Mouse (Mus musculus): Measurements from ENCODE around the gene C1qtnf5. TPM values are rescaled to one million over a fixed set of nuclear protein-coding genes. Genes with fewer than 3 reads are reported as not detected.

The C1qtnf5 gene
- 10 to 100 TPM; 22.9 to 25.7 TPM for total RNA-seq (2021)
- long read RNA-seq, experiment 1, transcript C1qtnf5-204 (3 exons, 1,365 nt) = major isoform, 13 of 20 reads
- long read RNA-seq, experiment 1, partial matches to known transcripts = 0 of 20 reads
- long read RNA-seq, experiment 1, other reads (novel, unspliced or antisense) = 0 of 20 reads
- long read RNA-seq, experiment 2, transcript C1qtnf5-204 (3 exons, 1,365 nt) = major isoform, 15 of 25 reads
- long read RNA-seq, experiment 2, transcript C1qtnf5-205 (3 exons, 640 nt) = minor isoform, 5 of 25 reads
- long read RNA-seq, experiment 2, partial matches to known transcripts = 0 of 25 reads
- long read RNA-seq, experiment 2, other reads (novel, unspliced or antisense) = 3 of 25 reads

DNA sequence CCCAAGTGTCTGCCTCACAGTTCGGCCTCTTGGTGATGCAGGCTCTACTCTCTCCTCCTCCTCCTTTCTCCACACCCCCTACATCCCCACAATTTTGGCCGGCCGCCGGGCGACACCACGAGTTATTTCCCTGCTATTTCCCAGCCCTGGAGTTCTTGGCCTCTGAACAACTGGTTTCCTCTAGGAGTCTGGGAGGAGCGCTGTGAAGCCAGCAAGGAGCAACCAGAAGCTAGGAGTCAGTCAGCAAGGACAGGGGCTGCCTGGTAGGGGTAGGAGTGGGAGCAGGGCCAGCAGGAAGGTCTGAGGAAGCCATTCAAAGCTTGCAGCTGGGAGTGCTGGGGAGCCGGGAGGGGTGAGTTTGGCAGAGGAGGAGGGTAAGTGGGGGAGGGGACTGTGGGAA lies at the start of gene C1qtnf5:
TSS of gene C1qtnf5 (plus strand) at position 136 of the 400 bp plus-strand sequence.
- DNase-seq = peak; percentile 94
- intact Hi-C loops (cut with DNase I; ENCODE audit: low total_unique reads) = no loop called here

GRCm38 (mm10) chr9:44058606-44059005 lies 48.4 kb upstream of the C1qtnf5 start:
- DNase-seq = no peak
- intact Hi-C loops (cut with DNase I; ENCODE audit: low total_unique reads) = no loop called here

GRCm38 (mm10) chr9:44065177-44065576 lies 41.9 kb upstream of the C1qtnf5 start:
- intact Hi-C loops (cut with DNase I; ENCODE audit: low total_unique reads) = no loop called here
- DNase-seq = no peak

DNA sequence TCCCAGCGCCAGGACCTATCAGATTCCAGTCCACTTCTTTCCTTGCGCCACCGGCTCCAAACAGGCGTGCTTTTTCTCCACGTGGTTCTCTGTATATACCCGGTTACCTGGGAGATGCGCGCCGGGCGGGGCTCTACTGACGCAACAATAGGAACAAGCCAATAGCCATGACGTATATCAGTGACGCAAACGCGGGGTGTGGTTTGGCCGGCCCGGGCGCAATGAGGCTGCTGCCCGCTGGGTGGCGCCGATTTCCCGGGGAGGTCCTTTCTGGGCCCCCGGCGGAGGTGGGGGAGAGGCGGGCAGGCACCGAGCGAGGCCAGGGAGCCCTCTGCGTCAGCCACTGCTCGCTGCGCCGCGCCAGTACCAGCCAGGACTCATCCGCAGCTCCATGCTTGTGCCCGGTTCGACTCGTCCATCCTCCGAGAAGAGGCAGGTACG lies 40.2 kb upstream of the C1qtnf5 start, which contains the start of gene Usp2:
TSS of gene Usp2 (plus strand) at position 237 of the 441 bp plus-strand sequence.
- DNase-seq = peak; percentile 98
- intact Hi-C loops (cut with DNase I; ENCODE audit: low total_unique reads) = no loop called here

DNA sequence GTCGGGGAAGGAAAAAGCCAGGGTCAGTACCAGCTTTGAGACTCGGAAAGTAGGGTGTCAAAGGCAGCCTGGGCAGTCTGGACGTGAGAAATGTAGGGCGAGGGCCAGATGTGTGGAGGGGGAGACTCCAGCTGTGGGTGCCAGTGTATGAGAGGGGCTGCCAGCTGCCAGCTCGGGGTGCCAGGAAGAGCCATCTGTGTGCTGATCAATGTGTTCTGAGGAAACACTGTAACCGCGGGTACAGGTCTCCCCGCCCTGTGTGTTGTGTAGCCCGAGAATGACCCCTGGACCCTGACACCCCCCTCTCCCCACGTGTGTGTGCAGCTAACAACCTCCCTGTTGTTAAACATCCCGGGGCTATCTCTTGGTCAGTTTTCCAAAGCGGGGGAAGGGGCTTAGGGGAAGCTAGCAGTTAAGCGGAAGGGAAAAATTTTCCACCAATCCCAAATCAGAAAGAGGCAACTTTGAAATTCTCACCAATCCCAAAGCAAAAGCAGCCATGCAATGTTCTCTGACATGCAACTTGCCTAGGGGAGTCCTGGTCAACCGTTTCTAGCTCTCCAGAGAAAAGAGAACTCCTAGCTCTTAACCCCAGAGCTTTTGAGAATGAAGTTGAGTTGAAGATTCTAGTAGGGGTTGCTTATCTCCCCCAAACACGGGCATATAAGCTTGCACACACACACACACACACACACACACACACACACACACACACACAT lies 39.6 kb upstream of the C1qtnf5 start:
- intact Hi-C loops (cut with DNase I; ENCODE audit: low total_unique reads) = no loop called here
- DNase-seq = no peak

GRCm38 (mm10) chr9:44067960-44068330 lies 39.1 kb upstream of the C1qtnf5 start:
- intact Hi-C loops (cut with DNase I; ENCODE audit: low total_unique reads) = no loop called here
- DNase-seq = no peak

- no peak for DNase-seq
- intact Hi-C loops (cut with DNase I; ENCODE audit: low total_unique reads) = no loop called here
Observed at GRCm38 (mm10) chr9:44069252-44069651, 37.8 kb upstream of the C1qtnf5 start.

DNA sequence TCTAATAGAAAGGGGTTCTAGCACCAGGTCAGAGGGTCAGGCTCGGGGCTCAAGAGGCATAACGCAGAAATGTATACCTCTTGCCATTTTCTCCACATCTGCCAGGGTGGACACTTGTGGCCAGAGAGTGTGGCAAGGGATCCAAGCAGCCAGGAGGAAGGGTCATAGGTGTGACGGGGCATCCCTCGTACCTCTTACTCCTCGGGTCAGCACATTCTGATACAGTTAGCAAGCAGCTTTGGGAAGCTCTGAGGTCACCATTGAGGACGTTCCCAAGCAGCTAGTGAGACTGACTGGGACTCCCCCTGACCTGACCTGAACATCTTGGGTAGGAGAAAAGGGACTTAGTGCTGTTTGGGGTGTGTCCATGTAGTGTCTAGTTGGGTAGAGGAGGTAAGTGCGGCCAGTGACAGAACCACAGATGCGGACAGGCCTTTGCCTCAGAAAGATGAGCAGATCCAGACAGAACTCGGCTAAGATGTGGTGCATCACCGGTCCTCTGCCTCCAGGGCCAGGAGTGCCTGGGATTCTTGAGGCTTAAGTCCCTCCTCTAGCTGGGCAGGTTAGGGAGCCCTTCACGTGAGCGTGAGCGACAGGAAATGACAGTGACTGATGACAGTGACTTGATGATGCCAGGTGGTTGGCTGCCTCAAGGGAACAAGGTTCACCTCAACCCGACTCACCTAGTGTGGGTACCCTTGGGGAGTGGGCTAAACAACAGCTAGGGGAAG lies 36.8 kb upstream of the C1qtnf5 start:
- DNase-seq = no peak
- intact Hi-C loops (cut with DNase I; ENCODE audit: low total_unique reads) = no loop called here

- DNase-seq = no peak
- intact Hi-C loops (cut with DNase I; ENCODE audit: low total_unique reads) = no loop called here
Observed at GRCm38 (mm10) chr9:44070844-44071231, 36.2 kb upstream of the C1qtnf5 start.

DNA sequence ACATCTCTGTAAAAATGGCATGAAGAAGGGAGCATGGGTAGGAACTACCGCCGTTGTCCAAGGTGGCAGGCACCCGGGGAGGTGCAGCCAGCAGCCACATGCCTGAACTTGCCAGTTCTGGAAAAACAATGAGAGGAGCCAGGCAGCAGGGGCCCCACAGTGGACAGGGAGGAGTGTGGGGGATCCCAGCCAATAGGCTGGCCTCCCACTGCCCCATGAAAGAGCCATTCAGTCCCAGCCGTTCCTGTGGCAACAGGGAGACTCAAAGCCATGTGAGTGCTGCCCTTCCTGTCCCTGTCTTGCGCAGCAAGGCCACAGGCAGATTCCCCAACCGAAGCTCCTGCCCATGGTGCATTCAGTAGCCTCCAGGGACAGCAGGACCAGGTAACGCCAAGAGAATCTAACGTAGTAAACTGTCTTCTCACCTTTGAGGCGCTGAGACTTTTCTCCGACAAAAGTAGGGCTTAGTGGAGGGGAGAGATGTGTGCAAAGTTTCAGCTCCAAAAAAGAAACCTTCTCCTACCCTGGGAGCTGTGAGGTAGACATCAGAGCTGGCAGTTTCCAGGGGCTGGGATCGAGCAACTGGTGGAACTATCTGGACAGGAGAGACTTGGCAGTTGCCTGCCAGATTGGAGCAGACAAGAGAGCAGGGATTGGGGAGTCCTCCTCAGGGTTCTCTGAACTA lies 35.0 kb upstream of the C1qtnf5 start:
- intact Hi-C loops (cut with DNase I; ENCODE audit: low total_unique reads) = no loop called here
- no peak for DNase-seq

- DNase-seq = peak; percentile 63
- intact Hi-C loops (cut with DNase I; ENCODE audit: low total_unique reads) = no loop called here
Observed at GRCm38 (mm10) chr9:44072599-44072915, 34.5 kb upstream of the C1qtnf5 start.

GRCm38 (mm10) chr9:44073115-44073514 lies 33.9 kb upstream of the C1qtnf5 start:
- no peak for DNase-seq

DNA sequence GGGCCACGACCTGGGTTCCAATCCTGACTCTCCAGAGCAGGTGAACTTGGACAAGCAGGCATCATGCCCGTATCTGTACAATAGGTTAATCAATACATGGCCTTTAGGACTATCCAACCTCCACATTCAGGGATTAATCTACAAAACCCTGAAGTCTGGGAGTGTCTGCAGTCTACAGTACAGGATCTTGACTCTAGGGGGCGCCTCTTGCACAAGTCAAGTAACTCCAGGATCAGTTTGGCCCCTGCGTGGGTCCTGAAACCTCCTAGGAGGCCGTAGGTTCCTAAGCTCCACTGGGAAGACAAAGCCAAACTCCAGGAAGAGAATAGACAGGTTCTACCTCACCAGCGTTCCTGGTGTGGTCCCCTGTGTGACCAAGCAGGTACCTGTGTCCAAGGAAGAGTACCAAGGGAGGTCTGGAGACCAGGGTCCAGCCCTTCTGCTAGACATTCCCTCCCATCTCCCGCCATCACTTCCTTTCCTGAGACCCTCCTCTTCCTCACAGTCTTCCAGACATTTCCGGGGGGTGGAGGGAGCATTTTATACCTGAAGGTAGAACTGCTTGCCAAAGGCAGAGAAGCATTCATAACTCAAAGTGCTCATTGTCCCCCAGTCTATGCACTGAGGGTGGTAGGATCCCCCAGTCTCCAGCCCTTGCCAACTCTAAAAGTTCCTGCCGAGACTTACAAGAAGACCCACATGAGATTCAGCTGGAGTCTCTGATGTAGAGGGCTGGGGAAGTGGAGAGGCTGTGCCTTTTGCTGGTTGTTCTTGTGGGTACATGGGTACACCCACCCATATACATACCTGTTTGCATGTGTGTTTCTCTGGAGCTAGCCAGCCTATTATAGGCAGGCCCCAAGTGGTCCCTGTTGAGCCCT lies 32.4 kb upstream of the C1qtnf5 start:
- intact Hi-C loops (cut with DNase I; ENCODE audit: low total_unique reads) = no loop called here
- no peak for DNase-seq

More at GRCm38 (mm10) chr9:44073115-44073514, 33.9 kb upstream of the C1qtnf5 start:
- intact Hi-C loops (cut with DNase I; ENCODE audit: low total_unique reads) = no loop called here

DNA sequence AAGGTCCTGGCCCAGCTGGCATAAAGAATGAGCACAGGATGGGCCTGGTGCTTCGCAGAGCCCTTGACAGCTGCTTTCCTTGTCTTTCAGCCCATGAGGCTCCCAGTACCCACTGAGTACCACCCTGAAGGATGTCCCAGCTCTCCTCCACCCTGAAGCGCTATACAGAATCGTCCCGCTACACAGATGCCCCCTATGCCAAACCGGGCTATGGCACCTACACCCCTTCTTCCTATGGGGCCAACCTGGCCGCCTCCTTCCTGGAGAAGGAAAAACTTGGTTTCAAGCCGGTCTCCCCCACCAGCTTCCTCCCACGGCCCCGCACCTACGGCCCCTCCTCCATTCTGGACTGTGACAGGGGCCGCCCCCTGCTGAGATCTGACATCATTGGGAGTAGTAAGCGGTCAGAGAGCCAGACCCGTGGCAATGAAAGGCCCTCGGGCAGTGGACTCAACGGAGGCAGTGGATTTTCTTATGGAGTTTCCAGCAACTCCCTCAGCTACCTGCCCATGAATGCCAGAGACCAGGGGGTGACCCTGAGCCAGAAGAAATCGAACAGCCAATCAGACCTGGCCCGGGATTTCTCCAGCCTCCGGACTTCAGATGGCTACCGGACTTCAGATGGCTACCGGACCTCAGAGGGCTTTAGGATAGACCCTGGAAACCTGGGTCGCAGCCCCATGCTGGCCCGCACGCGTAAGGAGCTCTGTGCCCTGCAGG lies 31.6 kb upstream of the C1qtnf5 start:
- intact Hi-C loops (cut with DNase I; ENCODE audit: low total_unique reads) = no loop called here
- DNase-seq = no peak

DNA sequence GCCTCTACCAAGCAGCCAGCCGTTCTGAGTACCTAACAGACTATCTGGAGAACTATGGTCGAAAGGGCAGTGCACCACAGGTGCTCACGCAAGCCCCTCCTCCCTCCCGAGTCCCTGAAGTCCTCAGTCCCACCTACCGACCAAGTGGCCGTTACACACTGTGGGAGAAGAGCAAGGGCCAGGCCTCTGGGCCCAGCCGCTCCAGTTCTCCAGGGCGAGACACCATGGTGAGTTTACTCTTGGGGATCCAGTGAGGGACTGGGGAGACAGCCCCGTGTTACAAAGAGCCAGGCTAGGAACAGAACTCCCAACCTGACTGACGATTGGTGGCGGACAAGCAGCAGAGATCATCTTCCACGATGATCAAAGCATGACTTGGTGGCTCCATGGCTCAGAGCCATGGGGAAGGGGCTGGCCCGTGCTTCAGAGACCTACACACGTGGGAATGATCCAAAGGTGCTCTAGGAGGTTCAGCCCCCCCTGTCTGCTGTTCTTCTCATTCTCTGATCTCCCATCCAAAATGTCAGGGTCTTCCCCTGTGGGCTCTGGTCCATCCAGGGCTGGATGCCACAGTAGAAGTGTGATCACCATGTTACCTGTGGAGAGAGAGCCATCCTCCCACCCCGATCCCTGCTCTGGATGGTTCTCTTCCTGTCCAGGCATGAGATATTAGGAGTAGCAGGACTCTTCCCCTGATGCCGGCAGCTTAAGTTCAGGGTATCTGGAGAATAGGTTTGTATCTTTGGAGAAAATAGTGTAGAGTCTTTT lies 30.9 kb upstream of the C1qtnf5 start:
- intact Hi-C loops (cut with DNase I; ENCODE audit: low total_unique reads) = no loop called here

DNA sequence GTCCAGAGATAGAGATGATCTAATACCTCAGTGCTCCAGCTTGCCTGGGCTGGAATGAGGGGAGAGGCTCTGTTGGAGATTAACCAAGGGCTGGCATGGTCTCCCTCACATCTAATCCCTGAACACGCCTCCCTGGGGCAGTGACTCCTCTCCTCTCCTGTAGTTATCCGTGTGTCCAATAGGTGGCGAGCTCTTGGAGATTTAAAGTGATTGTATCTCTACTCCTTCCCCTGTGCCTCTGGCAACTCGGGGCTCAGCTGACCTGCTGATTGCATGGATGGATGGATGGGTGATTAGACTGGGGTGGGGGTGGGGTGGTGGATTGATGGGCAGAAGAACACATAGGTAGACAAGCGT lies 30.3 kb upstream of the C1qtnf5 start:
- peak; percentile 86 for DNase-seq
- intact Hi-C loops (cut with DNase I; ENCODE audit: low total_unique reads) = no loop called here

More for the DNA sequence above, 30.9 kb upstream of the C1qtnf5 start:
- DNase-seq = no peak

GRCm38 (mm10) chr9:44077266-44077910 lies 29.7 kb upstream of the C1qtnf5 start:
- intact Hi-C loops (cut with DNase I; ENCODE audit: low total_unique reads) = no loop called here
- DNase-seq = no peak
